Mouse (Mus musculus) cerebellum, adult 9-11 months (tissue): ENCODE measurements at regions not wholly inside any gene's neighbourhood (a gene's known extent, or its start where the extent isn't known, plus 50 kb on each side); places are given as distances from the start of the nearest gene placed in this dataset.

Experiments used
- DNase-seq: peaks from one replicate; pipeline ENCODE4 v3.0.0; 2022

DNA sequence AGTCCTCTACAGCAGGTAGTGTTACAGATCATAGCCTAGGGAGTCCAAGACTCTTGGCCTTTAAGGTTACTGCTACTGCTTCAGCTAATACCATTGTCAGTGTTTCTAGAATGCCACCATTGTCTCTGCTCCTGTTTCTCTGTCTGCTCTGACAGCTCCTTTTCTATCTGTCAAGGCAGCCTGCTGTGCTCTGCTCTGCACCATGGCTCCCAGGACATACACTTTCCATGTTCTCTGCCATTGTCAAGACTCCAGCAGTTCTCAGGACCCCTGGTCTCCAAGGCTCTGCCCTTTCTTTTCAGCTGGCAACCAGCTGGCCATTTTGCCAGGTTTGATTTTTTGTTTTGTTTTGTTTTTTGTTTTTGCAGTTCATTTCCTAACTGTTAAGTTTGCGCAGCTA is 208.7 kb downstream of the Otol1 start:
- DNase-seq, result no peak

DNA sequence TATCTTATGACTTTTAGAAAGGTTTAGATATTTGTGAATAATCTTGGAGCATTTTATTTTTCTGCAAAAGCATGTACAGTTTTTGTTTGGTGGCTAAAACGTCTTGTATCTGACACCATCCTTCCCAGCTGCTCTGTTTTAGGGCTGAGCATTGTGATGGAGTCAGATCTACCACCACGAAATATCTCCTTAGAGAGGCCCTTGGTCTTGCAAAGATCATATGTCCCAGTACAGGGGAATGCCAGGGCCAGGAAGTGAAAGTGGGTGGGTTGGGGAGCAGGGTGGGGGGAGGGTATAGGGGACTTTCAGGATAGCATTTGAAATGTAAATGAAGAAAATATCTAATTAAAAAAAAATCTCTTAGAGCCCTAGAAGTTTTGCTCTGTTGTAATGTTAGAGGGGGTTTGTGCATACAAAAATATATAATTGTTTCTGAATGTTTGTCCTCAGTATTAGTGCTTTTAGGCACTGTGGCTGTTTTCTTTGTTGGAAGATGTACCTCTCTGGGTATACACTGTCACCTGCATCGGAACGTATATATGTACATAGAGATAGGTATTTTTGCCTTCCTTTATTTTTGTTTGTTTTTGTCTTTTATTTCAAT is 211.4 kb downstream of the Otol1 start:
- DNase-seq, result no peak

DNA sequence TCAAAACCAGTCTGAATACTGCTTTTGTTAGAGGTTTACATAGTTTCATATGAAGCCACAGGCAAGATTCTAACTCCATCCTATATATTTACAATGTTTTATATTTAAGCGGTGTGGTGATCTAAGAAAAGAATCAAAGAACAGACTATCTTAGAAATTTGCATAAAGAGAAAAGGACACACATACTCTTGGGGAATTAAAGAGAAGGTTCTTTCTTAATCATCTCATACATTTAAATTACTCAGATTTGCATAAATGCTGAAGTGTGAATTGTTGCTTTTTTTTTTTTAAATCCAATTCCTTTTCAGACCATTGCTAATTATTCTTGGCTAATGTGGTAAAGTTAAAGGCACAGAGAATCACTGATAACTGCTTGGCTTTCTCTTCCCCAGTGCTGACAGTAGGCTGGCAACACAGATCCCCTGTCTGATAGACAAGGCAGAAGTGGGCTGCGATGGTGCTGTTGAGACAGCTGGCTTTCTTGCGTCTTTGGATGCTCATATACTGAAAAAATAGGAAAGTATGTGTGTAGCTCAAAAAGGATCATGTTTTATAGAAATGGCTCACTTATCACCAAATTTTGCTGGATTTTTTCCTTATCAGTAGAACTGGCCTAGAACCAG is 216.1 kb downstream of the Otol1 start:
- DNase-seq, result no peak

DNA sequence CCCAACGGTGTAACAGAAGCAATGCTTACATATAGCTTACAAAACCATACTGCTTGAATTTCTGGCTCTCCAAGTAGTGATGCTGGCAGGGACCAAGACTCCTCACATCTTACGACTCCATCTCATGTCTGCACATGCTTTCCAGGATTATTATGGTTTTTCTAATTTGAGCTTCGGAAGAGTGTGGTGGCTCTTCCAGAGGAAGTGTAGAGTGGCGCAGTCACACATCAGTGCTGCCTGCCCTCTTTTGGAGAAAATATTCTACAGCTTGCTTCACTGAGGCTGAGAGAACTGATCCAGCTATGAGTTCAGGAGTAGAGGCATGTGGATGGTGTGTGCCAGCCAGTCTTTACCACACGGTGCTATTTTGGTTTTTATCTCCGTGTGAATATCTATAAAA is 217.4 kb downstream of the Otol1 start:
- no peak for DNase-seq

DNA sequence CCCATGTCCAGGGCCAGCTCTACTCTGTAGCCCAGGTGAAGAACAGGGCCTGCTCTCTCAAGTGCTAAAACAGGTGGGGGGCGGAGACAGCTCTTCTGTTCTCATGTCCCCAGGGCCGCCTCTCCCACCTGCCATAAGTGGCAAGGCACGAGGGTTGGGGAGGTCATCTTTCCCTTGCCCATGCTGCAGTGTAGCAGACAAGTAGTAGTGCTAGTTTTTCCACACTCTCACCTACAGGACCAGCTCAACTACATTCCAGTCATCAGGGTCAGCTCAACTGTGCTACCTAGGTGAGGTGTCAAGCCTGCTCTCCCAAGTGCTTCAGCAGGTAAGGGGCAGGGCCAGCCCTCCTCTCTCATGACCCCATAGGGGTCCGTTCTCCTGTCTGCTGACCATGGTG is 219.8 kb downstream of the Otol1 start:
- DNase-seq, result no peak

DNA sequence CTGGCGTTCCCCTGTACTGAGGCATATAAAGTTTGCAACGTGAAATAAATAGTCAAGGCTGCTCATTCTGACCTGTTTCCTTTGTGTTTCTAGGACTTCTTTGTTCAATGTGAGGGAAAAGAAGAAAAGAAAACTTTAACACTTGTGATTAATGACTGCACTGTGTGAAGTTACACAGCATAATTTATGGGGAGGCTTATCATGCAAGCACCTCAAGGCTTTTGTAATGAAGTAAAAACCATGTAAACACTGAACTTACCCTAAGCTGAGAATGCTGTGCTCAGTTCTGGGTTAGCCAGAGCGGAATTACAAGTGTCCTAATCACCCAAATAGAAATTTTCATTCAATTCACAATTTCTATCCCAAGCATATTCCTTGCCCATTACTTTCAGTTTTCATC is 241.2 kb downstream of the Otol1 start:
- DNase-seq, result no peak

DNA sequence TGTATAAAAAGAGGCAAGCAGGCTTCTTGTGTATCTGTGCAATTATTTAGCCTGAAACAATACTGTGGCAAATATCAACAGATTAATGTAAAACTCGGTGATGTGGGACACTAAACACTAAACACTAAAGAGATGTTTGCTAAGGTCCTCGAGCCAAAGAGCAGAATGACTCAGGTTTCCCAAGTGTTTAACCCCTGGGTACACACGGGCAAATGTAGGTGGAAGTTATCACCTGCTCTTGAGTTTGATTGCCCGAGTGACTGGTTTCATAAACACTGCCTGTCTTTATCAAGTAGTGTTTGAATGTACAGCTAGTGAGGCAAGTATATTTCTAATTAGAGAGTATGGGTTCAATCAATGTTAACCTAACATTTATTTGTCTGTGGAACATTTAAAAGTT is 242.5 kb downstream of the Otol1 start:
- DNase-seq, result no peak

DNA sequence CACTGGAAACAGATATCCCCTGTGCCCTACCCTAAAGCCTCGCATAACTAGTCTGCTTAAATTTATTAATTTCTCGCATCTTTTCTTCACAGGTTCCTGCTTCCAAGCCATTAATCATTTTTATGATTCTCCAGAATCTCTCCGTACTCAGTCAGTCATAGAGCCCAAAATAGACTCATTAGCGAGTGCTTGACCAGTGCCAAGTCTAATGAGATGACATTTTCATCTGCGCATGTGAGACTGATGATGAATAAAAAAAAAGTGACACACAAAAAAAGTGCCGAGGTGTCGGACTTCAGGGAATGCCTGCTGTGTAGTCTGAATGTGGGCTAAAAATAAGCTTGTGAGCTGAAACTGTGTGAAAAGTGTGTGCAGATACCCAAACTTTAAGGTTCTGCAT is 243.3 kb downstream of the Otol1 start:
- no peak for DNase-seq

DNA sequence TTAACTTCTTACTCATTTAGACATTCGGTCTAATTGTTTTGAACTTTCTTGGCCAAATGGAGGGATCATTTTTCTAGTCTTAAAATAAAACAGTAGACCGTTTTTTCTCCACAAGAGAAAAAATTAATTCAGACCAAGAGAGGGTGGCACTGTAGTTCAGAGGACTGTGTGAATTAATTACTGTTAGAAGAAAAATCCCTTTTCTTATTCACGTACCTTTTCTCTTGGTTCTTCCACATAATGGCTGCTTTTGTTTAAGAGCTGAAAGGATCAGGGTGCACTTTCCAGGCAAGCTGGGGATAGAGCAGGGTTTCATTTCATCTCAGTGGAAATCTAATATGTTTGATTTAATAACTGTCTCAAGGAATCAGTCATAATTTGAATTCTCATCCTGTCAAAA is 255.9 kb downstream of the Otol1 start:
- no peak for DNase-seq

DNA sequence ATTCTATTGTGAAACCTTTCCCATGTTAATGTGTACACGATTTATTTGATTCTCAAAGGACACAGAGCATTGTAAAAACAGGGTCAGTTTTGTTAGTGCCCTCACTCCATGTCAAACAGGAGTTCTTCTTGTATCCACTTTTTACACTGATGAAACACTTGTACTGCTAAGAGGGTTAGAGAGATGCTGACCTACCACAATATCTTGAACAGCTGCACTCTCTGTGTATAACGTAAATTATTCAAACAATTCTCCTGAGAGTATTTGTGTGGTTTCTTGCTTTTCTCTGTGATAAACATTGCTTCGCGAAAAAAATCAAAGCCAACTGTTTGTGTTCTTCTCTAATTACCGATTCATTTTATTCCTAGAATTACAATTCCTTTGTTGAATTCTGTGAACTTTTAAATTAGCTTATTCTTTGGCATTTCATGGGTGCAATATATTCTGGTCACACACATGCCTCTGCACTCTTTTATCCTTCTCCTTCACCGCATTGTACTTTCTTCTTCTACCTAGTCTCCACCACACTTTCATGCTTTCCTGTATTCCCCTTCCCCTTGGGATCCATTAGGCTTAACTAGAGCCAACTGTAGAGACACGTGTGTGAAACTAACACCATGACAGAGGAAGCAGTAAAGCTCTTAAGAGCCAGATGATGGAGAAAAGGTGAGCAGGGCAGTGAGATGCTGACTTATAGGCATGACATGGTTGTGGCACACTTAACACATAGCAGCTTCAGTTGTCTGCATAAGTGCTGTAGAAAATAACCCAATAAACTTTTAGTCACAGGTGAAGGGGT is 281.4 kb downstream of the Otol1 start:
- no peak for DNase-seq

DNA sequence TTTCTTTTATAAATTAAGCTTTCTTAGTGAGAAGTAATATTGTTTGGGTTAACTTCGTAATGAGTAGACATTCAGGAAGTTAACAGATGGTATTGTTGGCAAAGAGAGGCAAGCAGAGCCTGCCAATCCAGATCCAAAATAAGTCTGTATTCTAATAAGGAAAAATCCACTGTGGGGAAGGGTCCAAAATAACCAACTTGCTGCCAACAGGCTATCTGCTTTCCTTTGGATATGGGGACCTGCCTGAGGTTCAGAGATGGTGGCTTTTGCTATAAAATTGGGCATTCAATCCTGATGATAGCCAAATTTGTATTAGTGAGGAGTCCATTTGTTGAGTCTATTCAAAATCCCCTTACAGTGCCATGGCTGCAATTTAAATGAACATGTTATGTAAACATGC is 300.1 kb downstream of the Otol1 start:
- peak; percentile 78 for DNase-seq

DNA sequence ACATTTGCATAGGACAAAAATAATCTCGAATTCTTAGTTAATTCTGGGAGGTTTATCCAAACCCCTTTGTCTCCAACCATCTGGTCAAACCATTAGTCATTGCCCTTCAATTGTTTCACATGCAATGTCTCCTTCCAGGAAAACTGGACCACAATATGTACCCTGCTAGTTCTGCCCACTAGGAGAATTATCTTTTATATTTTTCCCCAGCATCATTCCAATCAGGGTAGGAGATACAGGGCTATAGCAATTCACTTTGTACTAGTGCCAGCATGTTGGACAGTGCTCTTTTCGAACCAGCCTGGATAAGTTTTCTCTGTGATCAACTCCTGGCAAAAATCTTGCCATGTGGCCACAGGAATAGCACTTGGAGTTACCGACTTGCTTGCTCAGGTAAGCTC is 300.6 kb downstream of the Otol1 start:
- peak; percentile 77 for DNase-seq

DNA sequence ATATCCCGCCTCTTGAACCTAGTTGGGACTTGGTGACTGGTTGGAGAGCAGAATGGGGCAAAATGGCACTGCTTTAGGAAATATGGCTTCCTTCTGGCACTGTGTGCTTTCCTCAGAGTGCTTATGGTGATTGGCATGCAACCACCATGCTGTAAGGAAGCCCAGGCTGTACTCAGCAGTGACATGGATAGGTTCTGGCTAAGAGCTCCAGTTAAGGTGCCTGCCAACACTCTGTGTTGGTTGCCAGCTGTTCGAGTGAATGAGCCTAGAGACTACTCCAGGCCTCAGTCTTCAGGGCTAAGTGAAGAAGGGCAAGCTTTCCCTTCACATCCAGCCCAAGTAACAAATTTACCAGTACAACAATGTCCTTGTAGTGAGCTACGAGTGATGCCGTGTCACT is 301.9 kb downstream of the Otol1 start:
- peak; percentile 65 for DNase-seq

DNA sequence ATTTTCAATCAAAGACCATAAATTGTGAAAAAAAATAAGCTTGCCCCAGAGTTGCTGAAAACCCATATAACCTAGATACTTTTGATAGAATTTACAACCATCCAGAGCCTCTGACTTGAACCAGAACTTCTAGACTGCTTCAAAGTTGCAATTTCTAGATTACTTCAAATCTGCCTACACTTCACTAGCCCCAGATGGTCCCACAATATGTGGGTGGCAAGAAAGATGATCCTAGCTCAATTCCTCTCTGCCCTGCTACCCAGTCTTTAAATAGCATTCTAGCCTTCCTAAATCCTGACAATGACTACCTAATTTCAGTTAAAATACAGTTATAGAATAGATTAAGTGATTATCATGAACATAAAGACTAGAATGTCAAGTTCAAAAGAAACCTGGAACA is 303.6 kb downstream of the Otol1 start:
- DNase-seq, result no peak

DNA sequence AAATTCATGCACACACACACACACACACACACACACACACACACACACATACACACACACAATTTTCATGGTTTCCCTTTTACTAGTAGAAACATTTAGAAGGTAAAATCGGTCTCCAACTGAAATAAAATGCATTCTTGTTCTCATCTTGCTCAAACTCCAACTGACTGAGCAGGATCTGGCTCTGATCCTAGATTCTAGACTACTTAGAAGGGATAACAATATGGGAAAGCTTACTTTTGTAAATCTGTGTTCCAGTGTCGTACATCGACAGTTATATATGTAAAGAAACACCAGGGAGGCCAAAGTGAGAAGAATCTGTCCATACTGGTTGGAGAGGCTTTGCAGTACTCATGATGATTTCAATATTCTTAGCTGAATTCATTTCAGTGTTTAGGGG is 304.6 kb downstream of the Otol1 start:
- no peak for DNase-seq

DNA sequence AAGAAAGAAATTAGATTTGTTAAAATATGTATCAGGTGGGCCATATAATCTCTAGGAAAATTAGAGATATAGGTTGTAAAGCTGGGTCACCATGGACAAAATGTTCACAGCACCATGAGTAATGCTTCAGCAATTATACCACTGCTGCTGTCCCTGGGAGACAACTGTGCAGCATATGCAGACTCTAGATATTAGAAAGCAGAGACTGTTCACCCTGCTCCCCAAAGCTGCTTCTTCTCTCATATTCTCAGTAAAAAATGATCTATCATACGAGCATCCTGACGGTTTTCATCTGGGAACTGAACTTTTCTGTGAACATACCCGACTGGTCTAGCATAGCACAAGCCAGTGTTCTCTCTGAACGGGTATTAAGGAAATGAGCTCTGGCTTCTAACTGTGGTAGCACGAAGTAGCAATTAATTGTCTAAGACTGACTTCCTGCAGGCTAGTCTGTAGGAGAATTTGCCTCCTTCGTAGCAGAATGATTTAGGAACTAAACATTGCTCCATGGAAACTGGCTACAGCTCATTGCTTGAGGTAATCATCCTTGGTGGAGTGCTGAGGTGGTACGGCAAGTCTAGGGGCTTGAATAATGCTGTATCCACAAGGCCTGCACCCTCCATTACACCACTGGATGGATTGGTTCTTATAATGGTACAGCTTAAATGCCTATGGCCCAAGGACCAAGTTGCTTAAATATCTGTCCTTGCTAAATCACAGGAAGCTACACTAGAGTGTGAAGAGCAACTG is 305.9 kb downstream of the Otol1 start:
- DNase-seq, result no peak

DNA sequence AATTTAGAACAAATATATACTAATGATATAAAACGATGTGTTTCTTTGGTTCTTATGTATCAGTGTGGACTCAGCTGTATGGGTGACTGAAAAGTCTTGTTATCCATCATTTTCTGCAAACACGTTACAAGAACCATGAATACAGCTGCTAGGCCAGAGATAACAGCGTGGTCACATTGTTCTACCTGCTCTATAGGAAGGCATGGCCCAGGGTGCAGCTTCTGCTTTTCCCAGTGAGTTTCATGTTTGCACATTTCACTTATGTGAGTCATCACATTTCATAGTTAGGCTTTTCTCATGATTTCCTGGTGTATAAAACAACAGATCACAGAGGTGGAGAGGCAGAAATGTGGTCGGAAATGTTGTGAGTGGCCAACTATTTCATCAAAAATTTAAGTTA is 306.8 kb downstream of the Otol1 start:
- no peak for DNase-seq

DNA sequence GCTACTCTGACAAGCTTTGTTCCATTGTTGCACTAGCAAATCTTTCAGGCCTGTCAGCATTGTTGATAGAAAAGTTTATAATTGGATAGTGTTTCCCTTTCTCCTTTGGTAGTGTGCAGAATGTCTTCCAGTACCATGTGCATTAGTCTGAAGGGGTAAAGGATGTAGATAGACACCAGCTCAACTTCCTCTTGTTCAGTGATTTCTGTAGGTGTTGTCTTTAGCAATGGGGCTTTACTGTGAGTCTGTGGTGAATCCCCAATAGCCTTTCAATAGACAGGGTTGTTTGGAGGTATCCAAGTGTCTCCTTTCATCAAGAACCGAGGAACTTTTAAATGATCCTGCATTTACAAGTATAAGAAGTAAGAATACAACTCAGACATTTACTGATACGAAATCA is 311.0 kb downstream of the Otol1 start:
- no peak for DNase-seq

DNA sequence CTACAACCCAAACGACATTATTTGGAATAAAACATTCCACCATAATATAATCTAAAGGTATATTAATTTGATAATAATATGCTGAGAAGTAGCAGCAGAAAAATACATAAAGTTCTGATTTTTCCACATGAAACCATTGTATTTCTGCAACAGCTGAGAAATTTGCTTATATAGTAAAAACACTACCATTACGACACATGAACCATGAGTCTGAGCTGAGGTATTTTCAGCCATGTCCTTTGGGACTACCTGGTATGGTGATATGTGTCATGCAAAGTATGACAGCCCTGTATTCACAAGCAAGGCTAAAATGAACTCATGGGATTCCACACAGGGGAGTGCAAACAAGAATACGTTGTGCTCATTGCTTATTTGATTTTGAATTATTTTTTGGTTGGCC is 311.7 kb downstream of the Otol1 start:
- DNase-seq, result no peak

DNA sequence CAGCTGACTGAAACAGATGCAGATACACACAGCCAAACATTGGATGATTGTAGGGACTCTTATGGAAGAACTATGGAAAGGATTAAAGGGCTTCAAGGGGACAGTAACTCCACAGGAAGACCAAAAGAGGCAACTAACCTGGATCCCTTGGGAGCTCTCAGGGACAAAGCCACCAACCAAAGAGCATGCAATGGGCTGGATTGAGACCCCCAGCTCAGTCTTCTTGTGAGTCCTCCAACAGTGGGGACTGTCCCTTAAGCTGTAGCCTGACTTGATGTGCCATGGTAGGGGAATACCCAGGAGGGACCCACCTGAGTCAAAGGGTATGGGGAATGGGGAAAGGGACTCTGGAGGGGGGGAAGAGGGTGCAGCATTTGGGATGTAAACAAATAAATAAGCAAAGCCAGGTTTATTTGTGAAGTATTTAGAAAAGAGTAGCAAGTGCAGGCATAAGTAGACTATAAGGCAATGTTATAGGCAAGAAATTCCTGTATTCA is 313.8 kb downstream of the Otol1 start:
- DNase-seq, result no peak

DNA sequence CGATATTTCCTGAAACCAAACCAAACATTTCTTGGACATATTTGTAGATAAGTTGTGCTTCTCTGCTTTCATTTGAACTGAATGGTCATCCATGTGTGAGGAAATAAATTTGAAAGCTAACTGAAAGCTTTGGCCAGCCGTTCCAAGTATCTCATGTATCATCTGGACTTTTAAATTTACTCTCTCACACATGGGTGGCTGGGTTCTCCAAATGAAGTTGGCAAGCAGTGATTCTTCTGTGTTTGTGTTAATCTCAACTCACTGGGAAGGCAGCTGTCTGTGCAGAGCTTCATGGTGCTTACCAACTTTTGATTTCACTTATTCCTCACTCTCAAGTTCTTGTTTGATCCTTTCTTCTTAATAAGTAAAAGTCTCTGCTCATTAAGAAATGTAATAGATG is 317.3 kb downstream of the Otol1 start:
- no peak for DNase-seq
